Mouse (Mus musculus) CD4-positive helper T cell, adult 2 months (primary cell): ENCODE results near the gene Mgst3.

Experiments
- DNase-seq: peaks from one replicate; pipeline ENCODE4 v3.0.0-alpha.2; 2012; ENCODE audit warnings: low read depth, missing footprints, low spot score

Gene Mgst3

DNA sequence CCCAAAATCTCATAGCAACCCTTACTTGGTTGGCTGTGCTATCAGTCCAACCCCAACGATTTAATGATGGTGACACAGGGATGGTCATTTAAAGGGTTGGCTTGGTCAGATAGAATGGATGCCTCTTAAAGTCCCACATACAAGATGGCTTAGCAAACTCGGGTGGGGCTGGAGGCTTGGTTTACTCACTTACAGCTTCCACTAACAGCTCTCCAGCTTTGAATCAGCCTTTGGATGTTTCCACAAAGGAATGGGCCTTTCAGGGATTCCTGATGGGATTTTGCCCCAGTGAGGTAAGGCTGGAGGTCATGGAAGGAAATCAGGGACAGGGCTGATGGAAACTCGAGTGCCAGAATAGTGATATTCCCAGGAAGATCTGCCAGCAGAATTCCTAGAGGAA lies 5.8 kb downstream of the Mgst3 start:
- DNase-seq = no peak

DNA sequence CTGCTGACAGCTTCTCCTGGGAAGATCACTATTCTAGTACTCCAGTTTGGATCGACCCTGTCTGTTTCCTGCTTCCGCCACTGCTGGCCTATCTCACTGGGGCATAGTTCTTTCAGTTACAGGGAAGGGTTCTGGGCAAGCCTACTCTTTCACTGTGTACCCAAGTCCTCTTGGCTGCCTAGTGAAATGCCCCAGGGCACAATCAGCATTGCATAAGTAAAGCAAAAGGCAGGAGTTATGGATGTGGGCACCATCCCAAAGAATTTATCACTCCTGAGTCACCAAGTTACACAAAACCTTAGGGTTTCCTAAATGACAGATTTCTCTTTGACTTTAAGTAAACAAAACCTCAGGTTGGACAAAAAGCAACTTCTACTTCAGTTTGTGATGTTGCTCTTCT lies 6.3 kb downstream of the Mgst3 start:
- DNase-seq = no peak

DNA sequence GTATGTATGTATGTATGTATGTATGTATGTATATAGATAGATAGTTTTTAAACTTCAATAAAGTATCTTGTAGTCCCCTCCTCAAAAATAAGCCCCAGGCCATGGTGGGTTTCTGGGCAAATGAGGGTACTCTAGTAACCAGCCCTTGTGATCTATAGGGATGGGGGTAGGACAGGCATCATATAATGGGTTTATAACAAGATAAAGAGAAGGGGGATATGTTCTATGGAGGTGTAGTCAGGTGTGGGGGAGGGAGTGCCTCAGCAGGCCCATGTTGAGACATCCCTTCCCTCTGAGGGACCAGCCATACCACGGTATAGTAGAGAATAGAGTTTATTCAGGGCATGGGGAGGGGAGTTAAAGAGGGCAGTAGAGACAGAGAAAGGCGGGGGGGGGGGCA lies 7.2 kb downstream of the Mgst3 start:
- DNase-seq = no peak

DNA sequence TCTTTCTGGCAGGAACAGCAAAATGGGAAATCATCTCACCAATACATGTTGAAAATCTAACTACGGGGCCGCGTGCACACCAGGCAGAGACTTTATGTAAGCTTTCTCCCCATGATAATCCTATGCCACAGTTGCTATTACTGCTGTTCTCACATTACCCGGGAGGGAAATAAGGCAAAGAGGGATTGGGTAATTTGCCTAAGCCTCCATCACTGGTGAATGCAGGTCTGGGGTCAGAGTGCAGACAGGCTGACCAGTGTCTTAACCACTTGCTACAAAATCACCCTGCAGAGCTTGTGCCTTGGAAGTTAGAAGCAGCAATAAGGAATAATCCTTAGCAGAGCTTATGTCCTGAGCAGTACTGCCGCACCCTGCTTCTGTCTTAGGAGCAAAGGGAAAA lies 8.0 kb downstream of the Mgst3 start:
- no peak for DNase-seq

- DNase-seq = no peak
Measured at GRCm38 (mm10) chr1:167385211-167385610, 8.4 kb downstream of the Mgst3 start.

GRCm38 (mm10) chr1:167384156-167384555 lies 9.5 kb downstream of the Mgst3 start:
- DNase-seq = no peak

- no peak for DNase-seq
Measured at GRCm38 (mm10) chr1:167383178-167383577, 10.5 kb downstream of the Mgst3 start.

GRCm38 (mm10) chr1:167382763-167383162 lies 10.9 kb downstream of the Mgst3 start:
- no peak for DNase-seq

GRCm38 (mm10) chr1:167382316-167382715 lies 11.3 kb downstream of the Mgst3 start:
- DNase-seq = no peak

GRCm38 (mm10) chr1:167381050-167382015 lies 12.3 kb downstream of the Mgst3 start:
- no peak for DNase-seq

DNA sequence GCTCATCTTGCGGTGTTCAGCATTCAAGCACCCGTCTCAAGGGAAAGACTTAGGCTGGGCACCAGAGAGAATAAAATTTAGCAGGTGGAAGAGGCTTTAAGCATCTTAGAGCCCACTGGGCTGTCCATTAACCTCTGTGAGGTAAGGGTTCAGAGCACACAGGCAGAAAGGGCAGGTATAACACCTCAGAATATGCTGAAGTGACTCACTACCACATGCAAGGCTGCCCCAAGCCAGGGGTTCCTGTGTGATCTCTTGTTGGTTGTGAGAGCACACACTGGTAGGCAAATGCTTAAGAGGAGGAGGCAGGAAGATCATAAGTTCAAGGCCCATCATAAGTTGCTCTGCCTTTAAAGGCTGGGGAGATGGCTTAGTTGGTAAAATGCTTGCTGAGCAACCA lies 13.4 kb downstream of the Mgst3 start:
- no peak for DNase-seq

- DNase-seq = no peak
Measured at GRCm38 (mm10) chr1:167379751-167380150, 13.9 kb downstream of the Mgst3 start.

DNA sequence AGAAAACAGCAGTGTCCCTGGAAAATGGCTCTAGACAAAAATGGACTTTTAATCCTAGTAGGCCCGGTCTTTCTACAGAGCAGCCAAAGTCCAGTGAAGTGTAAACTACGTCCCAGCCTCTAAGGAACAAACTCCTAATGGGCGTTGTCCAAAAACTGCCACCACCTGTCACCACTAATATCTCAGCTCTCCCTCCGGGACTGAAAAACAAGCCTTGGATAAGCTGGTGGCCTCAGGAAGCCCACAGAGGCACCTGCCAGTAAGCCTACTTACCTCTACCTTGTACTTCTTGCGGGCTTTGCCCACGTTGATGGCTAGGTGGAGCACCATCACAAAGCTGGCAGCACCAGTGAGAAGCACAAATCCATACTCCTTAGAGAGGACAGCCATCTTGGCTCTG lies 15.6 kb downstream of the Mgst3 start:
- no peak for DNase-seq

DNA sequence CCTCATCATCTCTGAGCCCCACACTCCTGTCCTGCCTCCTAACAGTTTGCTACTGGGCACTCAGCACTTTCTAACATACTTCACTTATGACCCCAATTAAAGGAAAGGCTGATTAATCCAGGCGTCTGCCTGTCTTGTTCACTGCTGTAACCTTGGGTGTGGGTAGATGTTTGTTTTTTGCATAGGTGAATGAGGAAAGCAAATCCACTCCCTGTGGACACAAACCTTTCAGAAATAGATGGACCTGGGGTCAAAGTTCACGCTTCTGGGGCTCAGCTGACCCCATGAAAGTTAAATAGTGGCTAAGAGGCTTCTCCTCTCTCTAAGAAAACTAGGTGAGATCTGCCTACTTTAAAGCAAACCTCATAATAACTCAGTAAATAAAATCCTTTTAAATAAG lies 18.7 kb downstream of the Mgst3 start:
- DNase-seq = no peak

GRCm38 (mm10) chr1:167374003-167374784 lies 19.4 kb downstream of the Mgst3 start:
- peak; percentile 59 for DNase-seq

GRCm38 (mm10) chr1:167372739-167373138 lies 20.9 kb downstream of the Mgst3 start:
- DNase-seq = no peak

DNA sequence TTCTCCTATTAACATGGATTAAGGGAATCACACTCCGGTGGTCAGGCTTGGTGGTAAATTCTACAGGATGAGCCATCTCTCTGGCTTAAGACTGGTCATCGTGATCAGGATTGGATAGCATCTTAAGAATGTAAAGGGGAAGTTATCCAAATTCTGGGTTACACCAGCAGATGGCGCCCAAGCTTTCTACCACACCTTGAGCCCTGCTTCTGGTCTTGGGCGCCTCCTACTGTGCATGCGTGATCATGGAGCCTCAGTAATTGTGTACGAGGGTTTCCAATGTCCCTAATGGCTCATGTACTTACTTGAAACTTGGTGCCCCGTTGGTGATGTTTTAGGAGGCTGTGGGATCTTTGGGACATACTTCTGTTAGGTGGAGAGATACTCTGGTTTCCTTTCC lies 23.7 kb downstream of the Mgst3 start:
- DNase-seq = peak; percentile 86

DNA sequence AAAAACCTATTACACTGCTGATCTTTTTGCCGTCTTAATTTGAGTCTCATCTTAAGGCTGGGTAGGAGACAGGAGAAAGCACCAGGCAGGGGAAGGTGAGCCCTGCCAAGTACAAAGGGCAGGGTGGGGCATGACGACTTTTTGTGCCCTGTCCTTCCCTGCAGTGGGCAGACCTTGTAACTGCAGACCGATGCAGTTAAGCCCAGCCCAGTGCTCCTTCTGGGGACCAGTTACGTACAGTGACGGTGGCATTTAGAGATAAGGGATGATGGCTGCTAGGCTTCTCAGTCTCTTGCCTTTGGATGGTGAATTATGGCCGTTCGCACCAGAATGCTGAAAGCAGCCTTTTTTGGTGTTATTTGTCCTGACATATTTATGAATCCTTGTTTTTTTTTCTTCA lies 25.1 kb downstream of the Mgst3 start:
- DNase-seq = no peak

DNA sequence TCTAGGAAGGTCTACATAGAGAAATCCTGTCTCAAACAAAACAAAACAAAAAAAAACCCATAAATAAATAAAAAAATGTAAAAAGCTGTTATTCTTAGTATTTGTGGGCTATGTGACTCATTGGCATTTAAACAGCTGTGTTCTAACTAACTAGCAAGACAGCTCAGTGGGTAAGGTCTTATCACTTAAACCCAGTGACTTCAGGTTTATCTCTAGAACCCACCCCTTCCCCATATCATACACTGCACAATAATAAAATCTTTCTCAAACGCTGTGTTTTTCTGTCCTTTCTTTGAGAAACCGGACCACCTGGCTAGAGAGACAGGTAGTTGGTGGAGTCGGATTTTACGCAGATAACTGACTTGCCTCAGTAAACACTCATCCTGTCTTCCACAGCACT lies 25.6 kb downstream of the Mgst3 start:
- no peak for DNase-seq

DNA sequence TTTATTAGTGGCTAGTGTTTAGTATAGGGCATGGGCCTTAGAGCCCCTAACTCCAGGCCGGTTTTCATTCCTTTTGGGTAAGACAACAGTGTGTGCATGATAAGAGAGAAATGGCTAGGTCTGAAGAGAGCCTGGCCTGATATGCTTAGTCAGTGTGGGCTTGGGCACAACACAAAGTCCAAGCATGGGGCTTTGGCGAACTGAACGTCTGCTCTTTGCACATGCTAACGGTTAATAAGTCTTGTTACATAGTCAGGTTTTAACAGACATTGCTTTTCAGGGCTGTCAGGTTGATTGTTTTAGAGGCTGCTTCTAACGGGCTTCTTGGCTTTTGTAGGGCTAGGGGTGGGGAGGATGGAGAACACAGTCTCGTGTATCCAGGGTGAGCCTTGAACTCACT lies 27.0 kb downstream of the Mgst3 start:
- no peak for DNase-seq

GRCm38 (mm10) chr1:167365808-167366207 lies 27.8 kb downstream of the Mgst3 start:
- no peak for DNase-seq

- DNase-seq = no peak
Measured at GRCm38 (mm10) chr1:167363322-167363721, 30.3 kb downstream of the Mgst3 start.

DNA sequence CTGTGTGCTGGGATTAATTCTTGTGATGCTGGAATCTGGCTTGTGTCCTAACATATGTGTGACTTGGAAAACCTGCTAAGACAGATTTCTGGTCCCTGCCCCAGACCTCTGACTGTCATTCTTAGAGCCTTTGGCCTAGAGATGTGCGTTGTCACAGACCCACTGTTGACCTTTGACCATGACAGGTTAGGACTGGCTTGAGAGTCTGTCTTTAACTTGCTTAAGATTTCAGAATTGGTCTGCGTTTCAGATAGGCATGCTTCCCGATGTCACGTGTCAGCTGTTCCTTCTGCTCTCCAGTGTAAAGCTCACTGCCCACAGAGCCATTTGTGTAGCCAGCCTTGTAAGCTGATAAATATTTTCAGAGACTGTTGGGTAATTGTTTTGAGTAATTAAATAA lies 30.8 kb downstream of the Mgst3 start:
- DNase-seq = no peak
